In the genomic region with DNA sequence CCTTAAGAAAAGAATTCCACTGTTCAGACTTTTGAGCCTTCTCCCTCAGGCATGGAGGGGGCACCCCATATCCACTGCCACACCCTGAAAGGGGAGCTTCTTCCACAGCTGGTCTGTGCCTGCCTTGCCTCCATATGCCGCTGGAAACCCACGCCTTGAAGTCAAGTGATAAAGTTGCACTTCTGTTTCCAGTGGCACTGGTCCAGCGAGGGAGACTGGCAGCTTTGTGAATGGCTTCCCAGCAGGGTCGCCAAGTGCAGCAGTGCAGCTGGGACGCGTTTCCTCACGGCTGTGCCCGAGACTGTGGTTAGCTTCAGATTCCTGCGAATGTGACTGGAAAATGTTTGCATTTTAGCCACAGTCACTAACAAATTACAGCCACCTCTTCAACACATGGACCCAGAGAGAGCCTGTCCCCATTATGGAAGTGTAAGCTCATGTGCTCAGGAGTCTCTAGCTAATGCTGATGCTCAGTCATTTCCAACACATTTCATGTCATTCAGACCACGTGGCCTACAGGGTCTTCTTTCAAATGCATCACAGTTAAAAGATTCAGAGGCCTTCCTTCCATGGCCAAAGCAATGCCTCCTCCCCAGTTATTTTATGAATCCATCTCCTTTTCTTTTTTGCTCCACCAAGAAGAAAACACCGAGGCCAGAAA, we compare ENCODE assay signal across 8 mouse cellular contexts.
DNase-seq lines count a peak whose midpoint lies in the region; ATAC-seq lines count a peak whose summit lies in the region.

No protein-coding gene starts in this region.

- no peak for DNase-seq in kidney, adult 8-10 months
- DNase-seq in heart, postnatal 36 days, result peak; percentile 28 to 33
- DNase-seq in right cerebral cortex, postnatal 25 days, result peak; percentile 30
- no peak for DNase-seq in adrenal gland, adult 18-20 months (ENCODE audit: low spot score in 2 of 2)
- no peak for DNase-seq in thymus, postnatal 4 days

- H3K4me2 ChIP-seq in kidney, embryonic 15.5 days, result no peak overlapping the region
- H3K4me2 ChIP-seq in embryonic facial prominence, embryonic 12.5 days (replicated peaks), result no peak overlapping the region
- 0 out of 2 replicates have a peak overlapping the region, but pooled peaks have one; percentile 14 for H3K4me2 ChIP-seq in limb, embryonic 13.5 days (replicated peaks)

- WGBS in kidney, embryonic 15.5 days, result 42% methylated on average over 11 of the region's 11 CpGs
- 25% methylated on average over 11 of the region's 11 CpGs for WGBS in embryonic facial prominence, embryonic 12.5 days
- 22% methylated on average over 11 of the region's 11 CpGs for WGBS in limb, embryonic 13.5 days

- no peaks in the 10 kb centered on the region for H3K9me3 ChIP-seq in kidney, embryonic 15.5 days (replicated peaks)
- no peaks in the 10 kb centered on the region for H3K9me3 ChIP-seq in embryonic facial prominence, embryonic 12.5 days
- H3K9me3 ChIP-seq in limb, embryonic 13.5 days, result no peaks in the 10 kb centered on the region

- H3K9ac ChIP-seq in kidney, embryonic 15.5 days, result no peak overlapping the region
- no peak overlapping the region for H3K9ac ChIP-seq in embryonic facial prominence, embryonic 12.5 days
- no peak overlapping the region for H3K9ac ChIP-seq in limb, embryonic 13.5 days

- H3K4me3 ChIP-seq in kidney, embryonic 15.5 days (replicated peaks), result no peak overlapping the region
- H3K4me3 ChIP-seq in embryonic facial prominence, embryonic 12.5 days, result no peak overlapping the region
- no peak overlapping the region for H3K4me3 ChIP-seq in limb, embryonic 13.5 days

- no peaks in the 10 kb centered on the region for H3K27me3 ChIP-seq in kidney, embryonic 15.5 days
- H3K27me3 ChIP-seq in embryonic facial prominence, embryonic 12.5 days, result no peaks in the 10 kb centered on the region
- no peaks in the 10 kb centered on the region for H3K27me3 ChIP-seq in limb, embryonic 13.5 days

- no peaks in the 10 kb centered on the region for H3K36me3 ChIP-seq in kidney, embryonic 15.5 days
- H3K36me3 ChIP-seq in embryonic facial prominence, embryonic 12.5 days, result no peaks in the 10 kb centered on the region
- H3K36me3 ChIP-seq in limb, embryonic 13.5 days, result no peaks in the 10 kb centered on the region

- ATAC-seq in kidney, embryonic 15.5 days (replicated peaks; ENCODE audit: low FRiP score), result peak; percentile 52; the same call in 1 of the 2 replicates
- peak; percentile 66; the same call in 1 of the 2 replicates for ATAC-seq in embryonic facial prominence, embryonic 12.5 days (ENCODE audit: insufficient number of reproducible peaks, insufficient read depth, low FRiP score, low TSS enrichment)
- peak; percentile 57 for ATAC-seq in limb, embryonic 13.5 days (ENCODE audit: low FRiP score, low read depth)

- H3K4me1 ChIP-seq in kidney, embryonic 15.5 days, result peaks cover 20% of the 10 kb centered on the region
- peaks cover 21% of the 10 kb centered on the region; the same call in 1 of the 2 replicates for H3K4me1 ChIP-seq in embryonic facial prominence, embryonic 12.5 days
- H3K4me1 ChIP-seq in limb, embryonic 13.5 days, result peaks cover 32% of the 10 kb centered on the region

- intact Hi-C loops in heart, postnatal 36 days (cut with DNase I), result loop anchor here (5.0 kb wide), 1 partner anchor 133 kb away; no protein-coding TSS in a partner anchor

- no peak overlapping the region; the same call in 1 of the 2 replicates for H3K27ac ChIP-seq in kidney, embryonic 15.5 days
- H3K27ac ChIP-seq in embryonic facial prominence, embryonic 12.5 days, result peak overlapping the region; percentile 86
- peak overlapping the region; percentile 92 for H3K27ac ChIP-seq in limb, embryonic 13.5 days

Comparison
In these comparisons a context has a peak if more than half of its experiments do, and no peak if none do; other contexts are left out.
1. DNase-seq: peak in heart, postnatal 36 days (2 of 2) and right cerebral cortex, postnatal 25 days (single experiment); none in kidney, adult 8-10 months (0 of 2), adrenal gland, adult 18-20 months (0 of 2) and thymus, postnatal 4 days (single experiment).
2. Peak in every context shown above with its lines, with median percentiles within 50 percentile points of each other: ATAC-seq.